Mouse (Mus musculus) erythroblast, embryonic 14.5 days (primary cell): Measurements from ENCODE around the gene Qrfp. TPM values are rescaled to one million over a fixed set of nuclear protein-coding genes. Genes with fewer than 3 reads are reported as not detected.

Experiments
- H3K27me3 ChIP-seq: 2 replicates; pipeline ENCODE4 v1.6.1; 2012; ENCODE audit warnings: inconsistent platforms; ENCODE audit not compliant: control insufficient read depth
- H3K36me3 ChIP-seq: 2 replicates; pipeline ENCODE4 v1.6.1; 2012; ENCODE audit warnings: mild to moderate bottlenecking, inconsistent platforms; ENCODE audit not compliant: control insufficient read depth
- H3K4me1 ChIP-seq: 2 replicates; pipeline ENCODE4 v1.6.1; 2012; ENCODE audit warnings: inconsistent platforms; ENCODE audit not compliant: control insufficient read depth
- H3K4me3 ChIP-seq: replicated peaks from 2 replicates; pipeline ENCODE3; 2012; ENCODE audit warnings: moderate library complexity, mild to moderate bottlenecking, inconsistent platforms
- H3K9me3 ChIP-seq: 2 replicates; pipeline ENCODE4 v1.6.1; 2012; ENCODE audit warnings: low read length, inconsistent platforms, mixed read lengths; ENCODE audit not compliant: control insufficient read depth
- GATA1 ChIP-seq: IDR thresholded peaks from 2 replicates; pipeline ENCODE4 v1.6.1; 2012; ENCODE audit warnings: low read length, inconsistent platforms, mixed read lengths
- TAL1 ChIP-seq: IDR thresholded peaks from 3 replicates; pipeline ENCODE4 v1.6.1; 2012; ENCODE audit warnings: low read length, inconsistent platforms, mixed read lengths
- polyA plus RNA-seq: library from polyadenylated mRNA; stranded (reverse); fragments of >175 nt; gene quantifications from 2 replicates; pipeline ENCODE4 v1.2.3, GENCODE M21; 2012

Qrfp gene
- polyA plus RNA-seq, 1 experiment, result not detected

GRCm38 (mm10) chr2:31844729-31845136 lies 34.4 kb upstream of the Qrfp start:
- Histone ChIP-seq H3K4me1 (peaks cover 3% of the 10 kb centered on the region), H3K9me3 (peaks cover 2% of the 10 kb centered on the region; the same call in 1 of the 2 replicates), H3K4me3 (no peak overlapping the region), H3K27me3 (peaks cover 52% of the 10 kb centered on the region), H3K36me3 (no peaks in the 10 kb centered on the region)
- no peak for TF ChIP-seq TAL1
- TF ChIP-seq GATA1, result no peak

DNA sequence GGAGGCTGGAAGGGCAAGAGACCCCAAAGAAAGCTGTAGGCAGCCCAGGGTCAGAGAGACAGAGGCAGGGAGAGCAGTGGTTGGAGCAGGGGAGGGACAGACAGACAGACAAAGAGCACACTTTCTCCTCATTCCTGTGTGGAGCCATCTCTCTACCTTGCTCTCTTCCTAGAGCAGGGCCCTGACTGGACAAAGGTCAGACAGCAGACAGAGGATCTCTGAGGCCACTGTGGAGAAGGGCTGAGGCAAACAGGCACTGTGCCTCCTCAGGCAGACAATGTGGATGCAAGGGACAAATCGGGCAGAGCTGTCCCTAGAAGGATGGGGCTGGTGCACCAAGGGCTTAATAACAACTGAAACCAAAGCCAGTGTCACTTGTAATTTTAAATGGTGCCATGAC lies 28.5 kb upstream of the Qrfp start:
- H3K9me3 ChIP-seq, result no peaks in the 10 kb centered on the region
- no peaks in the 10 kb centered on the region for H3K4me1 ChIP-seq
- H3K27me3 ChIP-seq, result peaks cover 8% of the 10 kb centered on the region
- no peak overlapping the region for H3K4me3 ChIP-seq
- H3K36me3 ChIP-seq, result no peaks in the 10 kb centered on the region
- no peak for TF ChIP-seq TAL1
- no peak for TF ChIP-seq GATA1

DNA sequence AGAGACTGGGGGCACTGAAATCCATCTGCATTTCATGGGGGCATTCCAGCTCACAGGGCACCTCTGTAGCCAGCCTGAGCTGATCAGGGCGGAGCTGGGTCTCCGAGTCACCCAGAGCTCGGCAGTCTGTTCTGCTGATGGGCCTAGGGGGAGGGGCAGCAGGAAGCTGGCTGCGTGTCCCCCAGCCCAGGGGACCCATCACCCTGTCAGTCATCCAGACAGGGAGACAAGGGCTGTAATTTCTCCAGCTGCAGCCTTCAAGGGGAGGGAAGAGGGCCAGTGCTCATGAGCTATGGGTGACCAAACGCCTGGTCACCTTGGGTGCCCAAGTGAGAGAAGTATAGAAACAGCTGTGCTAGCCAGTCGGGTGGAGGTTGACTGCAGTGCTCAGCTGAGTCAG lies 26.6 kb upstream of the Qrfp start:
- Histone ChIP-seq H3K4me3 (no peak overlapping the region), H3K4me1 (no peaks in the 10 kb centered on the region), H3K36me3 (no peaks in the 10 kb centered on the region), H3K9me3 (no peaks in the 10 kb centered on the region), H3K27me3 (no peaks in the 10 kb centered on the region; the same call in none of the 2 replicates)
- TF ChIP-seq TAL1 (no peak), GATA1 (no peak)

GRCm38 (mm10) chr2:31836091-31836490 lies 25.7 kb upstream of the Qrfp start:
- Histone ChIP-seq H3K9me3 (no peaks in the 10 kb centered on the region), H3K4me3 (no peak overlapping the region), H3K4me1 (no peaks in the 10 kb centered on the region), H3K27me3 (no peaks in the 10 kb centered on the region; the same call in none of the 2 replicates), H3K36me3 (no peaks in the 10 kb centered on the region)
- no peak for TF ChIP-seq GATA1
- TF ChIP-seq TAL1, result no peak

DNA sequence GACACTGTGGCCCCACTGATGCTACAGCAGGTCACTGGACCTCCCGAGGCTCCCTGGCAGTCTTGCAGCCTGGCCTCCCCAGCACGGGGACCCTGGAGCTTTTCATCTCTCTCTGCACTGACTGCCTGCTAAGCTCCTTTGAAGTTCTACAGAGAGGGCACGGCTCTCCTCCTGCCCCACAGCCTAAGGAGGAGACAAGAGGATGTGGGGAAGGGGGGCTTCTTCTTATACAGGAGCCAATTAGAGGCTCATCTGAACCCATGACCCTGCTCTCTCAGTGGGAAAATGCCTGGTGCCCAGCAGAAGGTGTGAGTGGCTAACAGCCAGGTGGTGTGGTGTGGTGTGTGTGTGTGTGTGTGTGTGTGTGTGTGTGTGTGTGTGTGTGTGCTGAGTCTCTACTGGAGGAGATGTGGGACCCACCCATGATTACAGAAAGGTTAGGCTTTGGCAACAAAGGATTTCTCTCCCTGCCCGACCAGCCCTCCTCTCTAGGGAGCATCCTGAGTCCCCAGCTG lies 18.0 kb upstream of the Qrfp start:
- no peak overlapping the region for H3K4me3 ChIP-seq
- no peak for TF ChIP-seq TAL1
- no peak for TF ChIP-seq GATA1

DNA sequence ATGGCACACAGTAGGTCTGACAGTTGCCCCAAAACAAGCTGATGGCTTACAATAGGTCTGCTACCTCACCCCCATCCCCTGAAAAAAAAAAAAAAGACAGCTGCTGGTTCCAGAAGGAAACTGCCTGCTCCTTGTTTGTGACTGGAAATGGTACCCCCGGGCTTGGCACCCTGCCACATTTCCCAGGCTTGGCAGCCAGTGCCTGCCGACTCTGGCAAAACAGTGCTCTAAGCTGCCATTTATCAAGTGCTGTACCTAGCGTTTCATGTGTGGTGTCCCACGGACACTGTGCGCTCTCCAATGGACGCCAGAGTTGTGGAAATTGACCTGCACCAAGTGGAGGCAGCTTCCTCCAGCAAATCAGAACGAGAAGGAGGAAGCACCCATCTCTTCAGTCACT lies 17.5 kb upstream of the Qrfp start:
- H3K4me1 ChIP-seq, result no peaks in the 10 kb centered on the region
- no peak overlapping the region for H3K4me3 ChIP-seq
- TF ChIP-seq TAL1 (no peak), GATA1 (no peak)
- H3K27me3 ChIP-seq, result peaks cover 9% of the 10 kb centered on the region
- H3K36me3 ChIP-seq, result no peaks in the 10 kb centered on the region
- no peaks in the 10 kb centered on the region for H3K9me3 ChIP-seq

More for the DNA sequence above, 18.0 kb upstream of the Qrfp start:
- Histone ChIP-seq H3K9me3 (no peaks in the 10 kb centered on the region), H3K27me3 (peaks cover 5% of the 10 kb centered on the region), H3K36me3 (no peaks in the 10 kb centered on the region), H3K4me1 (no peaks in the 10 kb centered on the region)

DNA sequence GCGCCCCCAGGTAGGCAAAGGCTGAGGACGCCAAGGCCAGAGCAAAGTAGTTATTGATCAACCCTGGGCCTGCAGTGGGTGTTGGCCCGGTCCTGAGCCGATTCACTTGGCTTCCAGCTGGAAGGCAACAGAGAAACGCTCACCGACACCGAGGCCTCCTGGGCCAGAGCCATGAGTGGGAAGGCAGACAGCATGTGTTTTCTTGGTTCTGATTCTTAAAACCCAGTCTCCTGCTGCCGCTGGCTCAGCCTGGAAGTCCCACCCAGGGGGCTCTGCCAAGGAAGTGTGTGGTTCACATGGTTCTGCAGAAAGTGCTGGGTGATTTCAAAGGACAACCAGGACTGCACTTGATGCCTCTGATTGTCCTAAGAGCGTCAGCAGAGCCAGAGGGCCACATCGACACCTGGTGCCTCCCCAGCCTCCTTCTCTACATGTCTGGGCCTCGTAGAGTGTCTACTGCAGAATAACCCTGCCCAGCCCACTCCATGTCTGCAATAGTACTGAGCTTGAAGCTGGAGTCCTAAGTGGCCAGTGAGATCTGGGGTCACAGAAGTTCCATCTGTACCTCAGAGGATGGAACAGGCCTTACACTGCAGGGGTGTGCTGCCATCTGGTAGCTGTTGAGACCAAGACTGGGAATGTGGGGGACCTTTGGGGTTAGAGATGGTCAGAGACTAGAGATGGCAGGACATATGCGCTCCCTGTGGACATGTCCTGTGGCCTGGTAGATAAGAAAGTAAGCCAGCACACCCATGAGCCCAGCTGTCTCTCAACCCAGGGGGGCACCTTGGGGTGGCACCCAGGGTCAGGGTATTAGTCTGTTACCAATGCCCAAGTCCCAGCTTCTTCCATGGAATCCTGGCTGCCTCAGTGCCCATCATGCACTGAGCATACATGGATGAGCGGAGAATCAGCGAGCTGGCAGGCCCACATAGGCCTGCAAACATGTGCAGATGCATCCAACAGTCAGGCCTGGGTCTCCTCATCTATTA lies 16.0 kb upstream of the Qrfp start:
- no peaks in the 10 kb centered on the region for H3K36me3 ChIP-seq
- no peak overlapping the region for H3K4me3 ChIP-seq
- H3K9me3 ChIP-seq, result no peaks in the 10 kb centered on the region
- no peaks in the 10 kb centered on the region for H3K4me1 ChIP-seq
- H3K27me3 ChIP-seq, result peaks cover 23% of the 10 kb centered on the region
- TF ChIP-seq TAL1 (no peak), GATA1 (no peak)

GRCm38 (mm10) chr2:31825469-31825911 lies 15.1 kb upstream of the Qrfp start:
- H3K27me3 ChIP-seq, result peaks cover 26% of the 10 kb centered on the region
- no peaks in the 10 kb centered on the region for H3K4me1 ChIP-seq
- TF ChIP-seq GATA1 (no peak), TAL1 (no peak)

More at GRCm38 (mm10) chr2:31825469-31825911, 15.1 kb upstream of the Qrfp start:
- H3K4me3 ChIP-seq, result no peak overlapping the region
- no peaks in the 10 kb centered on the region for H3K36me3 ChIP-seq
- H3K9me3 ChIP-seq, result no peaks in the 10 kb centered on the region
